Mouse (Mus musculus) T-helper 1 cell (primary cell): ENCODE data around the gene Neurl1b.

Source experiments
- in situ Hi-C: fragments of 300-600 bp; cut with MboI, MseI; formaldehyde crosslinking; loops from one replicate; pipeline ENCODE4 v1.15.1; 2025; ENCODE audit warnings: high pct_unique_total_duplicates

Gene Neurl1b

GRCm38 (mm10) chr17:26451651-26452295 lies 37.1 kb downstream of the Neurl1b start:
- in situ Hi-C loops, result no loop called here

DNA sequence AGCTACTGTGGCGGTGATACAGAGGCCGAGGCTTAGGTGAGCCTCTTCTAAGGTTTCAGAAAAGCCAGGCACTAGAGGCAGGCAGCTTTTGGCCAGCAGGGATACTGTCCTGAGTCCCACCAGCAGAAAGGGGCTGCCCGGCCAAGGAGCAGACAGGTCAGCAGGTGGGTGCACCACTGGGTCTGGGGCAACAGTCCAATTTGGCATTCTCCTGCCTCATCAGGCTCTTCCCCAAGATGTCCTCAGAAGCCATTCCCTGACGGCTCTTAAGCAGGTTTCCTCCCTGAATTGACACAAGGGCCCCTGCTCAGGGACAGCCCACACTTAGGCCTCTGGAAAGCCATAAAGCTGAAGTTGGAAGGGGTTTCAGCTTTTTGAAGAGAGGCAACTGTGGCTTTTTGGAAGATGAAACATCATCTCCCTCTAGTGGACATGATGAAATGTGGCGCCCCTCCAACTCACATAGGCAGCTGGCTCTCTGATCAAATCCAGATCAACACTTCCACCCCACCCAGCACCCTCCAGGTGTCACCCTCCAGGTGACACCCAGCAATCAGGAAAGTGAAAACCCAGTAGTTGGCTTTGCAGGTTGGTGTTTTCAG lies 37.8 kb downstream of the Neurl1b start:
- in situ Hi-C loops, result no loop called here

- in situ Hi-C loops, result no loop called here
Measured at GRCm38 (mm10) chr17:26457506-26457905, 42.9 kb downstream of the Neurl1b start.

DNA sequence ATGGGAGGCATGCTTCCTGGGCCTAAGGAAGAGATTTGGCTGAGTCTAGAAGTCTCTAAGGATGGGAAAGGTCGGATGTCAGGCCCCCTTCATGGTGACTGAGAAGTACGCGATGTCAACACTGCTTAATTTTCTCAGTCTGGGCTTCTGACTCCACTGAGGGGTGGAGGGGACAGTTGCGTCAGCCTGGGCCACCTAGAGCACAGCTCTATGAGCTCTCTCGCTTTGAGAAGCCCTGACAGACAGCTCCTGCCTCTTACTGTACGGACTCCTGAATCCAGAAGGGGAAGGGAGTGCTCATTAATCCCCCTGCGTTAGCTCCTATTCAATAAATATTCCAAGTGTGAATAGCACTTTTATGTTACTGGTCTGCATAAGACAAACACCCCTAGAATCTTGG lies 43.4 kb downstream of the Neurl1b start:
- in situ Hi-C loops, result no loop called here

GRCm38 (mm10) chr17:26462634-26463170 lies 48.1 kb downstream of the Neurl1b start:
- in situ Hi-C loops, result no loop called here

GRCm38 (mm10) chr17:26463432-26463831 lies 48.8 kb downstream of the Neurl1b start:
- in situ Hi-C loops, result no loop called here

- in situ Hi-C loops, result no loop called here
Measured at GRCm38 (mm10) chr17:26463984-26464383, 49.4 kb downstream of the Neurl1b start.

DNA sequence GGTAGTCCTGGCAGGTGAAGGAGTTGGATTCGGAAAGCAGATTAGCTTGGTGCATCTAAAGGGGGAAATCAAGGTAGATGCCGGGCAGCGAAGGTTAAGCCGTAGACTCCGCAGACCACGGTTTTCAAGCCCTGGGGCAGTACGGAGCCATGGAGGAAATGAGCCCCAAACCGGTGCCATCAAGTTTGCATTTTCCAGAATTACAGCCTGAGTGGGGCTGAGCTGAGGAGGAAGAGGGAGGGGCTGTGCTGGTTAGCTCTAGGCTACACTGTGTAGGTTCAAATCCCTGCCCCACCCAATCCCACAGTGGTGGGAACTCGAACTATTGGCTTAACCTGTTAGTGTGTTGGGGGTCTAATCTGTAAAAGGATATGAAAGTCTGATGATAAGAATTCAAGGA lies 49.9 kb downstream of the Neurl1b start:
- in situ Hi-C loops, result no loop called here

- in situ Hi-C loops, result loop anchor here (5.0 kb wide), 1 partner anchor 172 kb away; no protein-coding TSS in a partner anchor
Measured at GRCm38 (mm10) chr17:26464972-26465371, 50.3 kb downstream of the Neurl1b start.

DNA sequence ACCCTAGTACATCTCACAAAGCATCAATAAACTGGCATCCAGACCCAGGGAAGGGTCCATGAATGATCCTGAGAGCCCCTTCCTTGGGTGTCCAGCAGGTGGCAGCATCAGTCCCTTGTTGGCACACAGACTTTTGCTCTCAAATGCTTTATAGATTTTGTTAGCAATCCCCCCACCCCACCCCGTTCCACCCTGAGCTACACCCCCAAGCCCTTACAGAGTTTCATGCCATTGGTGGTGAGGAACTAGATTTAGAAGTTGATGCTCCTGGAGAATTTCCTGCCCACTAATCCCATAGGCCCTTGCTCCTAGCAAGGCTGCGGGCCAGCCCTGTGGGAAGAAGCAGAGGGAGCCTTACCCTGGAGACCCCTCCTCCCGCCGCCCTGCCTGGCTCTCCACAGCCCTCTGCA lies 52.1 kb downstream of the Neurl1b start:
- in situ Hi-C loops, result loop anchor here (5.0 kb wide), 1 partner anchor 171 kb away; no protein-coding TSS in a partner anchor

DNA sequence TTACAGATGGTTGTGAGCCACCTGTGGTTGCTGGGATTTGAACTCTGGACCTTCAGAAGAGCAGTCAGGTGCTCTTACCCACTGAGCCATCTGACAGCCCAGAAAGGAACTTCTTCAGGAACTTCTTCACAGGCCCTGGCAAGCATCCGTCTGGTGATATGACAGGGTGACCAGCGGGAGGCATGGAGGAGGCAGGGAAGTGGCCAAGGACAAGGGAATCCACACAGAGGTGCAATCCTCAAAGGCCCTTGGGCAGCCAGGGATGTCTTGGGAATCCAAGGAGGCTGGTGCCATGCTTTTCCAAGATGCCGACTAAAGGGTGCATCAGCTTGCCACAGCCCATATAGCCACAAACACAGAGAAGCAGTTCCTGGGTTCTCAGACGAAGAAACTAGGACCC lies 53.0 kb downstream of the Neurl1b start:
- in situ Hi-C loops, result loop anchor here (5.0 kb wide), 1 partner anchor 170 kb away; no protein-coding TSS in a partner anchor

GRCm38 (mm10) chr17:26468102-26468894 lies 53.7 kb downstream of the Neurl1b start:
- in situ Hi-C loops, result loop anchor here (5.0 kb wide), 1 partner anchor 169 kb away; no protein-coding TSS in a partner anchor

DNA sequence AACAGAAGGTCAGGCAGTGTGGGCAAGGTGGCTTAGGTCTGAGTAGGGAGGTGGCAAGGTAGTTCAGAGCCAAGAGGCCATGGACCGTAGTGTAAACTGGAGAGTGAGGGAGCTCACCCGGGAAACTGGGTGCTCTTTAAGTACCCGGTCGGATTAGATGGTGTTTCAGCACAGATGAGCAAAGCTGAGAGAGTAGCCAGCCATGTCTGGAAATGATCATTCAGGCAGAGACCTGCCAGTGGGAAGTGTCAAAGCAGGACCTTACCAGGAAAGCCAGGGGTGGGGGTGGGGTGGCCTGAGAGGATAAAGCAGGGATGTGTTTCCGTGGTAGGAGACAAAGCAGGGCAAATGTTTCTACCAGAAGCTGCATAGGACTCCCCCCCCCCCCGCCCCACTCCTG lies 62.2 kb downstream of the Neurl1b start:
- in situ Hi-C loops, result no loop called here

- in situ Hi-C loops, result no loop called here
Measured at GRCm38 (mm10) chr17:26478672-26479071, 64.0 kb downstream of the Neurl1b start.

GRCm38 (mm10) chr17:26479619-26480018 lies 65.0 kb downstream of the Neurl1b start:
- in situ Hi-C loops, result loop anchor here (10.0 kb wide), 1 partner anchor 415 kb away; no protein-coding TSS in a partner anchor

- in situ Hi-C loops, result loop anchor here (10.0 kb wide), 1 partner anchor 414 kb away; no protein-coding TSS in a partner anchor
Measured at GRCm38 (mm10) chr17:26480956-26481355, 66.3 kb downstream of the Neurl1b start.

DNA sequence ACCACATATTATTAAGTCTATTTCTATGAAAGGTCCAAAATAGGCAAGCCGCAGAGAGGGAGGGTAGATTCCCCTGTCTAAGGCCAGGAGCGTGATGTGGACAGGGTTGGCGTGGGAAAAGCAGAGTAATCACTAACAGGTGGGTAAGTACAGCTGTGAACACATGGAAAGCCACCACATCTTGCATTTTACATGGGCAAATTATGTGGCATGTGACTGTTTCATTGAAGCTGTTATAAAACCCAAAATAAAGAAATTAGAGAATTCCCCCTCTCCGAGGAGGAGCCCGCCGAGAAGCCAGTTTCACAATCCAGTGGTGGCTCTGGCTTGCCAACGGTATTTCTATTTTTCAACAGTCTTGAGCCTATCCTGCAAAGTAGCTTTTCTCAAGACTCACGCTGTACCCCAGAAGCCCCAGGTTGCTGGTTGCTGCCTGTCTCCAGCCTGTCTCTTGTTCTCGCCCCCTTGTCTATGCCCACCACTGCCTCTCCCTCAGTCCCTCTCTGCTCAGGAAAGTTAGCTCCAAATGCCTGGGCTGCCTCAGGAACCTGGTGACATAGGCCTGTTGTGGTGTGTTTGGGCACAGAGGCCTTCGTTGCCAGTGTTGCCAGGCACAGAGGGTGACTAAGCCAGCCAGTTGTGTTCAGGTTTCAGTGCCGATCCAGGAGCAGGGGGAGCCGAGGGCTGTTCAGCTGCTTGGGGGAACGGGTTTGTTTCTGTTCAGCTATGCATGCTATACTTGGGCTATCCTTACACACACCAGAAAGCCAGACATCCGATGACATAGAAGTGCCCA lies 70.2 kb downstream of the Neurl1b start:
- in situ Hi-C loops, result loop anchor here (10.0 kb wide), 1 partner anchor 410 kb away; no protein-coding TSS in a partner anchor

- in situ Hi-C loops, result loop anchor here (10.0 kb wide), 1 partner anchor 408 kb away; no protein-coding TSS in a partner anchor
Measured at GRCm38 (mm10) chr17:26487266-26487665, 72.6 kb downstream of the Neurl1b start.

- in situ Hi-C loops, result loop anchor here (10.0 kb wide), 1 partner anchor 407 kb away; no protein-coding TSS in a partner anchor
Measured at GRCm38 (mm10) chr17:26487917-26488316, 73.3 kb downstream of the Neurl1b start.

DNA sequence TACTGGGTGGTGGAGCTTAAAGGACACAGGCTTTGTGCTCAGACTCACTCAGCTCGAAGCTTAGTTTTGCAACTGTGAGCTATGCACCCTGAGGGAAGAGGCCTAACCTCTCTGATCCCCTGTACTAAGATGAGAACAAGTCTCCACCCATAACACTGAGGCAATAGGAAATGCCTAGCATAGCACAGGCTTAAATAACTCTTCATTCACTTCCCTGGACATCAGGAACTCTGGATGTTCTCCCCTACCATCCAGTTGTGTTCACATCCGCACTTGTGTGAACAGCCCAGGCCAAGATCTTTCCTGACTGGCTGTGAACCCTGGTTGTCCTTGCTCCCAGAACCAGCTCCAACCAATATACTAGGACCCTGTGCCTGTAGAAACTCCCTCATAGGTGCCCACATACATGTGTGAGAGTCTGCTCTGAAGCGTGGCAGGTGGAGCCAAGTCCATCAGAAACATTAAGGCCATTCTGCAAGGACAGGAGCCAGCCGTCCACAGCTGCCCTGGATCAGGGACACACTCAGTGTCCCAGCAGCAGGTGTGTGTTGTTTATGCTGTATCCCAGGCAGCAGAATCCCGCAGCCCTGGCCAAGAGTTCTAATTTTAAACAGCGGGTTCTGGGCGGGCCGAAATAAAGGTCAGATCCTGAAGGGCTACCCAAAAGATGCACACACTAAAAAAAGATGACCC lies 74.2 kb downstream of the Neurl1b start:
- in situ Hi-C loops, result loop anchor here (10.0 kb wide), 1 partner anchor 406 kb away; no protein-coding TSS in a partner anchor
